Mouse (Mus musculus): ENCODE data around the gene Pfkm.
A peak's percentile ranks its signal among the peaks of the same experiment; 100 is the strongest.

Gene Pfkm

DNA sequence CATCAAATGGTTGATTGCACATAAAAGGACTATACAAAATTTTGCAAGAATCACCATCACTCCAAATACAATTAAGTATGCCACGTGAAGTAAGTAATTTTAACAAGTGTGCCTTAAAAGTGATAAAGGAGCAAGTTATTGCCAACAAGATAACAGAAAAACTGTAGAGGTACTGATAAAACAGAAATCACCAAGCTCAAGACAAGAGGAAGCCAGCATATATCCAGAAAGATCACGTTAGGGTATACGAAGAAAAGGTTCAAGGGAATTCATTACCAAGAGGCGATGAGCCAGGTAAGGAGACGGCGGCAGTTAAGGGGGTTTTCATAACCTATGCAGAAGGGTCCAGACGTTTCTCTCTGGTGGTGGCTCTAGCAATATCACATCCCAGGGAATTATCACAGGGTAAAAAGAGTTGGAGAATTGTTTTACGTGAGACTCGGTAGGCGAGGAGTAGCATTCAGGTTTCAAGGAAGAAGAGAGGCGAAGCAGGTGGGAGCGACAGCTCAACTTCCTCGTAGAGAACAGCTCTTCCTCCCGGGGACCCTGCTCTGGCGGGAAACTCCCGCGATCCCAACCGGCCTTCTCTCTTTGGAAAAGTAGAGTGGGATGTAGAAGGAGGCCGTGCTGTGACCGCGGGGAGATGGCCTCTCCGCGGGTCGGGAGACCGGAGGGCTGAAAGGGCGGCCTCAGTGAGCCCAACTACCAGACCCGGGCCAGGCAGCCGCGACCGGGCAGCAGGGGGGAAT is at the start of gene Pfkm:
TSS of gene Pfkm (plus strand) at position 218 of the 749 bp plus-strand sequence.
- no peak for DNase-seq (ENCODE audit: low spot score in 2 of 2)

DNA sequence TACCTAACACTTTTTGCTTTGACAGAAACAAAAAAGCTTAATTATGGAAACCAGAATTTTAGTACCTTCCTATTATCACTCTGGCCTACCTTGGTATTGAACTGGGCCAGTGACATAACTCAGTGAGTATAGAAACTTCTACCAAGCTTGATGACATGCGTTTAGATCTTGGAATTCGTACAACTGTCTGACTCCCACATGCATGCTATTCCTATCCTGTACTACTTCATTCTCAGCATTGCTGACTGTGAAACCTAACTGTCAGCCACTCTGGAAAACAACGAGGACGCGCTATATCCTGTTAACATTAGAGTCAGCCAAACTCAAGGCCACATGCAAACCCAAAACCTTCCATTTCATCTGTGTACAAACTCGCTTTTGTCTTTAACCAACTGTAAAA is 48.4 kb upstream of the Pfkm start:
- DNase-seq (ENCODE audit: low spot score in 2 of 2), result no peak

DNA sequence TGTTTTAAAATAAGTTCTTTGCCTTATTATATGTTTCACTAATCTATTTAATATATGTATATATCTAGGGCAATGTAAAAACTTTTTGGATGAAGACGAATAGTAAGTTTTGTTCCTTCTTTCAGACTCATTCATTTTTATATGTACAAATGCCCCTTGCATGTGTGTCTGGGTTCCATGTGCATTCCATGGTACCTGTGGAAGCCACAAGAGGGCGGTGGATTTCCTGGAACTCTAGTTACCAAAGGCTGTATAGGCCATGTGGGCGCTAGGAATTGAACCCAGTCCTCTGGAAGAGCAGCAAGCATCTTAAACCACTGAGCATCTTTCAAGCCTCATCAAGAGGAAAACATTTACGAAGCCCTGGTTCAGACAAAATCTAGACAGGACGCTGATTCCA is 48.0 kb upstream of the Pfkm start:
- no peak for DNase-seq (ENCODE audit: low spot score in 2 of 2)

GRCm38 (mm10) chr15:98048918-98049700 is 43.3 kb upstream of the Pfkm start:
- DNase-seq (ENCODE audit: low spot score in 2 of 2), result no peak

DNA sequence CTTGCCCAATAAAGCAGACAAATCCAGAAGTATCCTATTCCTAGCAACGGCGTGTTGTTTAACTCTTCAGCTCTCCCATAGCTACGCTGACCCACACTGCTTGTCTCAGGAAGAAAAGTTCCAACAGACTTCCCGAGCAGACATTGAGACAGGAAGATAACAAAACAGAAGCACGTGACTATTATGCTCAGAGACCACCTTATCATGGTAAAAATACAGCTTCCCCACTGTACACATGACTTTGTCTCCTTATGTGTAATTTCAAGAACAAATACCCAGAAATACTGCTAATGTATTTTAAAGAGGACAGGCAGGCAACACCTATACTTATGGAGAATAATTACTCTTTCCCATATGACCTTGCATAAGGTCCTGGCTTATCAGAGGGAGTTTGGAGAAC is 40.7 kb upstream of the Pfkm start:
- DNase-seq (ENCODE audit: low spot score in 2 of 2), result no peak

GRCm38 (mm10) chr15:98055246-98055645 is 37.1 kb upstream of the Pfkm start:
- DNase-seq (ENCODE audit: low spot score in 2 of 2), result no peak

- no peak for DNase-seq (ENCODE audit: low spot score in 2 of 2)
Measured at GRCm38 (mm10) chr15:98065881-98066280, 26.5 kb upstream of the Pfkm start.

- DNase-seq (ENCODE audit: low spot score in 2 of 2), result no peak
Measured at GRCm38 (mm10) chr15:98066602-98067001, 25.8 kb upstream of the Pfkm start.

GRCm38 (mm10) chr15:98067492-98067891 is 24.9 kb upstream of the Pfkm start:
- DNase-seq (ENCODE audit: low spot score in 2 of 2), result no peak

- DNase-seq (ENCODE audit: low spot score in 2 of 2), result no peak
Measured at GRCm38 (mm10) chr15:98068506-98068905, 23.9 kb upstream of the Pfkm start.

- no peak for DNase-seq (ENCODE audit: low spot score in 2 of 2)
Measured at GRCm38 (mm10) chr15:98069566-98070245, 22.7 kb upstream of the Pfkm start.

DNA sequence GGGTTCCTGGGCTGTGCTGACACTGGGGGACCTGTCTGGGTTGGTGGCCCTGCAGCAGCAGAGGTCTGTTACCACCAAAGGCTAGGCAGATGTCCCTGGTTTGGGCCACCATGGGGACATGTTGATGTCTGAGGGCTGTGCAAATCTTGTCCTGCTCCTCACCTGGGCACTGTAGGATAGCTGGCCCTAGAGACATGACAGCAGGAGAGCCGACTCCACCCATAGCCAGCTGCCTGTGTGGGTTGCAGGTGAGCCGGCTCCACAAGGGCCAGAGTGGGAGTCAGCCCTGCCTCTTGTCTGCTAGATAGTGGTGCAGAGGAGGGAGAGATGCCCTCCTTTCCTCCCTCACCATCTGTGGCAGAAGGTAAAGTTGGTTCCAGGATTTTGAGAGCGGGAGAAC is 22.0 kb upstream of the Pfkm start:
- DNase-seq (ENCODE audit: low spot score in 2 of 2), result no peak

DNA sequence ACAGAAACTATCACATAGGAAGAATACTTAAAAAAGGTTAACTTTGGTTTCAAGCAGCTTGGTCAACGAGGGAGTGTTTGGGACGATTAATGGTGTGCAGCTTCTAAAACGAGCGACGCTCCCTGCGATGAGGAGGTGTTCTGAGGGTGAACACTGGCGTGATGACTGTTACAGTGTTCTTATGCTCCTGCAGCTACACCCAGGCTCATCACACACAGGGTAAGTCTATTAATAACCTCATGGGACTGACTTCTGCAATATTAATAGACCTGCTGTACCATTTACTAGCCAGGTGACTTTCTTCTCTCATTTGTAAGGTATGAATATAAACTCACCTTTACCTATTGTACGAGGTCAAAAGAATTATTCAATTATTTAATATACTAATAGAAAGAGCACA is 17.9 kb upstream of the Pfkm start:
- DNase-seq (ENCODE audit: low spot score in 2 of 2), result no peak

- DNase-seq (ENCODE audit: low spot score in 2 of 2), result peak; percentile 66 to 72
Measured at GRCm38 (mm10) chr15:98075034-98075433, 17.4 kb upstream of the Pfkm start.

DNA sequence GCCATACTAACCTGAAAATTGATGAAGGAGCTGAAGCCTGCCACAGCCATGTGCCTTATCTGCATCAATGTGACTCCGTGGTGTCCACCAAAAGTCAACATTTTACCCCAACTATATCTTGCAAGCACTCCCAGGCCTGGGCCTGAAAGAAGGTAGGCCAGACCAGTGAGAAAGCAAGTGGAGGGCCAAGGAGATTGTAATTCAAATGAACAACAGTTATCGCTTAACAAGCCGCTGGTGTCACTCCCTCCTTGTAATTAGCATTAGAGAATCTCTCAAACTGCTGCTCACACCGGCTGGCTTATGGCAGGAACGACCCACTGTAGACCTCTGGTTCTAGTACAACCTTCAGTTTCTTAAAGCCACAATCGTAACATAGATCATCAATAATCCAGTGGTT is 15.5 kb upstream of the Pfkm start:
- DNase-seq (ENCODE audit: low spot score in 2 of 2), result no peak

DNA sequence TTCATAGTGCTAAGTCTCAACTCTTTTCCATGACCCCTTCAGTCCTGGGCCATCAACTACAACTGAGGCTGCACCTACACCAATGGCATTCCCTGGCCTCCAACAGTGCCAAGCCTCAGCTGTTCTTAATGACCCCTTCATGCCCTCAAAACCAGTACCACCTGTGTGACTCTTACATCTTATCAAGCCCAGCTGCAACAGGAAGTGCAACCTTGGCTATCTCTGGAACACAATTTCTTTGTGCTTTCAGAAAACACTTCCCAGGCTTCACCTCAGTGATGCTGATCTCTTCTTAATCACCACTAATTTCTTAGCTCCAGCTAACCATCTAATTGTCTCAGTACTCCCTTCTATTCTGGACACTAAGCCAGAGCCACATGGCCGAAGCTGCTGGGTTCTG is 3.5 kb upstream of the Pfkm start:
- DNase-seq (ENCODE audit: low spot score in 2 of 2), result no peak

DNA sequence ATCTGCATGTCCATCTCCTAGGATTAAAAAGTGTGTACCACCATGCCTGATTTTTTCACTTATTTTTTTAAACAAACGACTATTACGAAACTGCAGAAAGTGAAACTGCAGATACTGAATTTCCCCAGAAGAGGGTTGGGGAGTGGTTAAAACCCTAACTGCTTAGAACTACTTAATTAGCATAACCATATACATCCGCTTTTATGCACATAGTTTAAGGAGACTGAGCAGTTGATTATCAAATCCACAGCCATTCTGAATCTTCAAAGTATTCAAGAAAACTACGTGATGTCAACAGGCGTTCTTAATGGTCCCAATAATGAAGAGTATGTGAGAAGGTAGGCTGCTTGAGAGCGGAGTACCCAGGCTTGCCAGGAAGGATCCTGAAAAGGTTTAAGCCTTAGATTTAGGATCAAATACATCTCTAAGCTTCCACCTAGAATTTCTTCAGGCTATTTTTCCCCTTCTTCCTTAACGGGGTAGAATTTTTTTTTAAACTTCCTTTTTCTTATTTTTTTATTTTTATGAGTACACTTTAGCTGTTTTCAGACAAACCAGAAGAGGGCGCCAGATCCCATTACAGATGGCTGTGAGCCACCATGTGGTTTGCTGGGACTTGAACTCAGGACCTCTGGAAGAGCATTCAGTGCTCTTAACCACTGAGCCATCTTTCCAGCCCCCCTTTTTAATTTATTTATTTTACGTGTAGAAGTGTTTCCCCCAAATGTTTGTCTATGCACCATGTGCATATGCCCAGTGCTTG is 2.8 kb upstream of the Pfkm start:
- peak; percentile 48 to 78 for DNase-seq (ENCODE audit: low spot score in 2 of 2)

DNA sequence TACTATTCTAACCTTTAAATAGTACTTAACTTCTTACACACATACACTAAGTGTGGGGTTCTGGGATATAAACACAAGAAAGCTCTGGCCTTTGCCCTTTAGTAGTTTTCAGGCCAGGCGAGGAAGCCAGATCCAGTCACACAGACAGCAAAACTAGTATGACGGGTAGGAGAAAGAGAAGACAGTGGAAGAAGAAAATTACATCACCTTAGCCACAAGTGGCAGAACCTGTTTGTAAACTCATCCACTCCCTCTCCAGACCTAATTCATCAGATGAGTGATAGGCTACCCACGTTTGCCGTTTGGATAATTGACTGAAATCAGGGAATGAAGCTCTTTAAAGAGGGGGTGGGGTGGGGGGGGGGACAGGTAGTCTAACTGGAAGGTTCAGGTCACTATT is 548 bp upstream of the Pfkm start:
- DNase-seq (ENCODE audit: low spot score in 2 of 2), result no peak

GRCm38 (mm10) chr15:98093121-98094011 is 977 bp downstream of the Pfkm start, which contains the start of gene Senp1:
Gene Senp1, minus strand, starts transcription at chr15:98093744.
- DNase-seq (ENCODE audit: low spot score in 2 of 2), result peak; percentile 87 to 94

DNA sequence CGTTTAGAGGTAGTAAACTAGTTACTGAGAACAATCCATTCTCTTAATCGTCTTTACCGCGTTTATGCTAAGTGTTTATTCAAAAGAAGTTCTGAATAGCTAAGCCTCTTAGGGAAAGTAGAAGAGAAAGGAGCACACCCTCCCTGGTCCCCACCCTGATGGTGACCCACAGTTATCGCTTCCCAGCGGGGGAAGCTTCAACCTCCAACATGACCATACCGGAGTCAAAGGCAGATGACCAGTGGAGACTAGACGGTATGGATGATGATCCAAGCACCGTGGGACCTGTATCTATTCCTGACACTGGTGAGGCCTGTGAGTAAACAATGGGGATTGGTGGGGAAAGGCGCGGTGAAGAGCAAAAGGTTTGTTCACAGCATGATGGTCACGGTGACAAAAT is 2.5 kb downstream of the Pfkm start:
- DNase-seq (ENCODE audit: low spot score in 2 of 2), result no peak

DNA sequence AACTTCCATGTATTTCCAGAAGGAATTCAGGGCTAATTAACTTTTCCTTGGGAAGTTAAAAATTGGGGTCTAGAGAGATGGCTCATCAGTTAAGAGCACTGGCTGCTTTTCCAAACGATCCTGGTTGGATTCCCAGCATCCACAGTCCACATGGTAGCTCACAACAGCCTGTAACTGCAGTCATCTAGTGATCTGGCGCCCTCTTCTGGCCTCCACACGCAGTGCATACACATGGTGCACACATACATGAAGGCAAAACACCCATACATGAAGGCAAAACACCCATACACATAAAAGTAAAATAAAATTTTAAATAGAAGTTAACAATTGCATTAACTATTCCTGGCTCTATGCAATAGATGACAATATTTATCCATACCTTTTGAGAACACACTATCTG is 4.6 kb downstream of the Pfkm start:
- DNase-seq (ENCODE audit: low spot score in 2 of 2), result no peak

Data from spleen, postnatal 4 days (tissue).